Mouse (Mus musculus) embryonic stem cell, embryonic (primary cell): Measurements from ENCODE around the gene Vmn2r52.
"Not testable (repeated sequence)": the region's sequence is repeated elsewhere in the genome, so short reads cannot be mapped to it uniquely, and the experiment has no call there.

Experiments used
- CTCF ChIA-PET, 4 experiments: fragments of 300-600 bp in 2 of 4; fragments of 350-600 bp in 2 of 4; sonication (Branson Sonifier 250); formaldehyde crosslinking; loops; one replicate each; lab custom pipeline; 2022; ENCODE audit warnings: inconsistent platforms in 2 of 4; lab: Charles Lee
- POLR2A ChIA-PET, 4 experiments: fragments of 300-600 bp in 2 of 4; fragments of 350-600 bp in 2 of 4; sonication (Branson Sonifier 250); formaldehyde crosslinking; loops; one replicate each; lab custom pipeline; 2022; ENCODE audit warnings: antibody characterized with exemption in 4 of 4, inconsistent platforms in 1 of 4; lab: Charles Lee

Gene Vmn2r52

DNA sequence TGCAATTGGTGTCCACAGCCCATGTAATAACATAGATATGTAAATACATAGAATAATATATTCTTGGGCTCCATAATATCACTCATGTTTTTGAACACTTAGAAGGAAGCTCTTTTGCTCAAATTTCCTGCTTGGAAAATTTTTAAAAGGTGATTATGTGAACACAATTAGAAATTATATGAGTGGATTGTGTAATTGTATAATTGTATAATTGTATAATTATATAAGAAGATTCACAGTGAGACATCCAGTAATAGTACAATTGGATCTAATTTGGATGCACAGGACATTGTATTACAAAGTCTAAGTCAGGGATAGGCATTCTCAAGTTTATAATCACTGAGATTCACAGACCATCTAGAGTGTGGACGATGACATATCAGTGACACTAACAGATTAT lies at the start of gene Vmn2r52:
Vmn2r52 (minus strand) TSS at position 101 of the 400 bp plus-strand sequence.
- ChIA-PET CTCF (no interaction called here), POLR2A (no interaction called here)

DNA sequence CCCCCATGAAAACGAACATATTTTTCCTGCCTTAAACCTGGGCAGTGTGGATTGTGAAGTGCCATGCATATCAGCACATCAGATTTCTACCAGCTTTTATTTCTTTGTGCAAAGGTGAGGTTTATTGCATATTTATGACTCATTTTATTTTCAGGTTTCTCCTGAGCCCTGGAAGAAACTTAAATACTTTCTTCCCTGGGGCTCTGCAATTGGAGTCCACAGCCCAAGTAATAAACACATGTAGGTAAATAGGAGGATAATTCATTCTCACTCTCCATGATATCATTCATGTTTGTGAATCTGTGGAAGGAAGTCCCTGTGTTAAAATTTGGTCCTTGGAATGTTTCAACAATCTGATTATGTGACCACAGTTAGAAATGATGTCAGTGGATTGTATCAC lies 70.7 kb downstream of the Vmn2r52 start, which contains the start of gene Vmn2r51:
Vmn2r51 (minus strand) TSS at position 101 of the 400 bp plus-strand sequence.
- POLR2A ChIA-PET, CTCF ChIA-PET: not testable (repeated sequence)
